Comparison of ENCODE assay signal across 7 mouse cellular contexts in the genomic region with DNA sequence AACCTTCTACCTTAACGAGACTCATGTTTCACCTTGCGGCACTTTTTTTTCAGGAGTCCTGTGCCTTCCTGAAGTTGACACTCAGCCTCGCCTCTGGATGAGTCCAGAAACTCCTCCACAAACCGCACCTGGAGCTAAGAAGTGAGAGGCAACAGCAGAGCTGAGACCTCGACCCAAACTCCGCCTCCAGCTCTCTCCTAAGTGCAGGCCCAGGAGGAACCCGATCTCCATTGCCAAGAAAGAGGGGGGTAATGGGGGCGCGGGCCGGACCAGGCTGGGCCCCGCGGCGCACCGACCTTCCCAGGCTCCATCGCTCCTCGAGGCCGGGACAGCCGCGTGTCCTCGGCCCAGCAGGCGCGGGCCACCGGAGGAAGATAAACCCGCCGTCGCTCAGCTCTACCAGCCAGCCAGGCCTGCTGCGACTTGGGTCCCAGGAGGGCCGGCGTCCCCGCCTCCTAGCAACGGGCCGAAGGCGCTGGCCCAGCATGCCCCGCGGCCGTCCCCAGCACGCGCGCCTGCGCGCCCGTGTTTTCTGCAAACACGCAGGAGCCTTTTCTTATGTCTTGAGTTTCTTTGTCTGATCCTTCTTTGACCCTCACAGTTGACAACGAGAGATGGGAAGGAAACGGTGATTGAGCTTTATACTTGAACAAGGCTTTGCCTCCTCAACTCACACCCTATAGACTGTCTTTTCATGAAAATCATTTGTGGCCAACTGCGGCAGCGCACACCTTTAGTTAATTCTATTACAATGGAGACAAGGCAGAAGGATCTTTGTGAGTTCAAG. TPM values are rescaled to one million over a fixed set of nuclear protein-coding genes. Genes with fewer than 3 reads are reported as not detected.
DNase-seq lines count a peak whose midpoint lies in the region; ATAC-seq lines count a peak whose summit lies in the region.

A gene (minus strand): TSS at position 468 of the 787 bp plus-strand sequence.

- ATAC-seq in midbrain, embryonic 12.5 days (ENCODE audit: low FRiP score, low read depth), result peak; percentile 99

- peak within 1 kb of the TSS; percentile 61 for H3K4me2 ChIP-seq in midbrain, embryonic 12.5 days (replicated peaks)

- H3K36me3 ChIP-seq in embryonic facial prominence, embryonic 10.5 days (replicated peaks), result no peaks in the 10 kb centered on the region
- H3K36me3 ChIP-seq in limb, embryonic 10.5 days, result no peaks in the 10 kb centered on the region
- H3K36me3 ChIP-seq in midbrain, embryonic 12.5 days, result no peaks in the 10 kb centered on the region

- H3K4me3 ChIP-seq in embryonic facial prominence, embryonic 10.5 days, result peak within 1 kb of the TSS; percentile 66
- peak within 1 kb of the TSS; percentile 75 for H3K4me3 ChIP-seq in limb, embryonic 10.5 days
- peak within 1 kb of the TSS; percentile 53 for H3K4me3 ChIP-seq in midbrain, embryonic 12.5 days

- WGBS in embryonic facial prominence, embryonic 10.5 days, result 3% methylated on average over 47 of the region's 47 CpGs
- 4% methylated on average over 47 of the region's 47 CpGs for WGBS in limb, embryonic 10.5 days
- 4% methylated on average over 47 of the region's 47 CpGs for WGBS in midbrain, embryonic 12.5 days

- H3K27me3 ChIP-seq in embryonic facial prominence, embryonic 10.5 days (replicated peaks; ENCODE audit: low read depth, poor library complexity, severe bottlenecking), result no peaks in the 10 kb centered on the region
- no peaks in the 10 kb centered on the region for H3K27me3 ChIP-seq in limb, embryonic 10.5 days (ENCODE audit: low read depth, poor library complexity, severe bottlenecking)
- H3K27me3 ChIP-seq in midbrain, embryonic 12.5 days, result 0 out of 2 replicates have a peak, but pooled peaks cover 6% of the 10 kb centered on the region

- peak; percentile 85 for DNase-seq in adrenal gland, adult 8-10 months
- DNase-seq in embryonic facial prominence, embryonic 10.5 days (ENCODE audit: low spot score), result peak; percentile 93
- peak; percentile 98 for DNase-seq in heart, adult 11 months
- DNase-seq in kidney, adult 11 months, result peak; percentile 87
- DNase-seq in limb, embryonic 10.5 days (ENCODE audit: low spot score), result peak; percentile 90
- DNase-seq in skeletal muscle tissue, adult 2 months (ENCODE audit: low read depth, low spot score), result peak; percentile 81

- peak within 1 kb of the TSS; percentile 86 for H3K27ac ChIP-seq in embryonic facial prominence, embryonic 10.5 days (replicated peaks)
- peak within 1 kb of the TSS; percentile 92 for H3K27ac ChIP-seq in limb, embryonic 10.5 days
- H3K27ac ChIP-seq in midbrain, embryonic 12.5 days (replicated peaks), result peak within 1 kb of the TSS; percentile 71

- H3K9ac ChIP-seq in midbrain, embryonic 12.5 days (replicated peaks), result peak within 1 kb of the TSS; percentile 65

- H3K9me3 ChIP-seq in embryonic facial prominence, embryonic 10.5 days, result no peaks in the 10 kb centered on the region
- H3K9me3 ChIP-seq in limb, embryonic 10.5 days (replicated peaks), result no peaks in the 10 kb centered on the region
- H3K9me3 ChIP-seq in midbrain, embryonic 12.5 days, result no peaks in the 10 kb centered on the region

- 0 out of 2 replicates have a peak, but pooled peaks cover 5% of the 10 kb centered on the region for H3K4me1 ChIP-seq in embryonic facial prominence, embryonic 10.5 days
- peaks cover 7% of the 10 kb centered on the region; the same call in 1 of the 2 replicates for H3K4me1 ChIP-seq in limb, embryonic 10.5 days
- H3K4me1 ChIP-seq in midbrain, embryonic 12.5 days, result peaks cover 6% of the 10 kb centered on the region; the same call in 1 of the 2 replicates

RNA-seq across cellular contexts. Expression of the gene that starts here (rescaled TPM):
- total RNA-seq in adrenal gland, adult 8-10 months (2022), result 10 to 100 TPM; 11.8 to 17.8 (median 15.3) TPM
- polyA plus RNA-seq in embryonic facial prominence, embryonic 10.5 days (2016; fragmentation: Nextera tagmentation; extraction: Ambion mirVana), result 19.1 and 20.2 TPM in 2 replicates
- 12.6 and 17.9 TPM in 2 replicates for polyA plus RNA-seq in limb, embryonic 10.5 days (2016; fragmentation: Nextera tagmentation; extraction: Ambion mirVana)
- polyA plus RNA-seq in midbrain, embryonic 12.5 days (2016; fragmentation: Nextera tagmentation; extraction: Ambion mirVana), result 16.6 and 19.0 TPM in 2 replicates

Comparison
In these comparisons a context has a peak if more than half of its experiments do, and no peak if none do; other contexts are left out.
1. Peak in every context shown above with its lines: DNase-seq, ATAC-seq, H3K4me3 ChIP-seq and H3K27ac ChIP-seq.